Mouse (Mus musculus): ENCODE results near the gene Adora1. TPM values are rescaled to one million over a fixed set of nuclear protein-coding genes. Genes with fewer than 3 reads are reported as not detected.
"Not testable (repeated sequence)": the region's sequence is repeated elsewhere in the genome, so short reads cannot be mapped to it uniquely, and the experiment has no call there.

Gene Adora1
- polyA plus RNA-seq, 1 experiment = 9.1 TPM

GRCm38 (mm10) chr1:134272754-134273250 is 37.6 kb upstream of the Adora1 start:
- Histone ChIP-seq H3K4me3 (replicated peaks; ENCODE audit: extremely low read depth, low read depth, low read length) (no peak overlapping the region), H3K4me1 (ENCODE audit: control insufficient read depth, insufficient read depth, low read length) (0 out of 2 replicates have a peak, but pooled peaks cover 2% of the 10 kb centered on the region)
- no peak for DNase-seq
- TF ChIP-seq CTCF (IDR thresholded peaks at IDR 0.05; ENCODE audit: insufficient read depth, low read length) (no peak), POLR2A (IDR thresholded peaks at IDR 0.05; ENCODE audit: borderline replicate concordance, extremely low read depth, low read depth, low read length) (no peak)
- 64% methylated on average over 5 of the region's 5 CpGs for WGBS

GRCm38 (mm10) chr1:134270026-134270425 is 34.8 kb upstream of the Adora1 start:
- H3K4me1 ChIP-seq (ENCODE audit: control insufficient read depth, insufficient read depth, low read length) = no peaks in the 10 kb centered on the region
- DNase-seq = no peak
- WGBS = 79% methylated on average over 7 of the region's 7 CpGs
- no peak for TF ChIP-seq CTCF (IDR thresholded peaks at IDR 0.05; ENCODE audit: insufficient read depth, low read length)
- no peak for TF ChIP-seq POLR2A (IDR thresholded peaks at IDR 0.05; ENCODE audit: borderline replicate concordance, extremely low read depth, low read depth, low read length)
- H3K4me3 ChIP-seq (replicated peaks; ENCODE audit: extremely low read depth, low read depth, low read length) = no peak overlapping the region

GRCm38 (mm10) chr1:134265797-134266196 is 30.6 kb upstream of the Adora1 start:
- no peak for DNase-seq
- Histone ChIP-seq H3K4me3 (replicated peaks; ENCODE audit: extremely low read depth, low read depth, low read length) (no peak overlapping the region), H3K4me1 (ENCODE audit: control insufficient read depth, insufficient read depth, low read length) (no peaks in the 10 kb centered on the region)
- WGBS = 32% methylated on average over 2 of the region's 2 CpGs
- TF ChIP-seq CTCF (IDR thresholded peaks at IDR 0.05; ENCODE audit: insufficient read depth, low read length) (no peak), POLR2A (IDR thresholded peaks at IDR 0.05; ENCODE audit: borderline replicate concordance, extremely low read depth, low read depth, low read length) (no peak)

GRCm38 (mm10) chr1:134264341-134264740 is 29.1 kb upstream of the Adora1 start:
- Histone ChIP-seq H3K4me3 (replicated peaks; ENCODE audit: extremely low read depth, low read depth, low read length) (no peak overlapping the region), H3K4me1 (ENCODE audit: control insufficient read depth, insufficient read depth, low read length) (no peaks in the 10 kb centered on the region)
- no peak for DNase-seq
- WGBS = 87% methylated on average over 6 of the region's 6 CpGs
- TF ChIP-seq CTCF (IDR thresholded peaks at IDR 0.05; ENCODE audit: insufficient read depth, low read length) (no peak), POLR2A (IDR thresholded peaks at IDR 0.05; ENCODE audit: borderline replicate concordance, extremely low read depth, low read depth, low read length) (no peak)

- not testable (repeated sequence) for H3K4me1 ChIP-seq (ENCODE audit: control insufficient read depth, insufficient read depth, low read length); DNase-seq; H3K4me3 ChIP-seq (replicated peaks; ENCODE audit: extremely low read depth, low read depth, low read length)
- 61% methylated on average over 1 of the region's 1 CpGs for WGBS
Observed at GRCm38 (mm10) chr1:134249681-134250080, 14.4 kb upstream of the Adora1 start.

GRCm38 (mm10) chr1:134246590-134246989 is 11.4 kb upstream of the Adora1 start:
- no peaks in the 10 kb centered on the region for H3K4me1 ChIP-seq (ENCODE audit: control insufficient read depth, insufficient read depth, low read length)
- TF ChIP-seq POLR2A (IDR thresholded peaks at IDR 0.05; ENCODE audit: borderline replicate concordance, extremely low read depth, low read depth, low read length) (no peak), CTCF (IDR thresholded peaks at IDR 0.05; ENCODE audit: insufficient read depth, low read length) (no peak)
- DNase-seq = no peak
- 59% methylated on average over 4 of the region's 4 CpGs for WGBS
- H3K4me3 ChIP-seq (replicated peaks; ENCODE audit: extremely low read depth, low read depth, low read length) = no peak overlapping the region

- H3K4me3 ChIP-seq (replicated peaks; ENCODE audit: extremely low read depth, low read depth, low read length) = no peak overlapping the region
- no peak for DNase-seq
- TF ChIP-seq CTCF (IDR thresholded peaks at IDR 0.05; ENCODE audit: insufficient read depth, low read length) (no peak), POLR2A (IDR thresholded peaks at IDR 0.05; ENCODE audit: borderline replicate concordance, extremely low read depth, low read depth, low read length) (no peak)
- 72% methylated on average over 14 of the region's 14 CpGs for WGBS
- H3K4me1 ChIP-seq (ENCODE audit: control insufficient read depth, insufficient read depth, low read length) = no peaks in the 10 kb centered on the region
Observed at GRCm38 (mm10) chr1:134245004-134245717, 9.9 kb upstream of the Adora1 start.

GRCm38 (mm10) chr1:134243948-134244914 is 9.0 kb upstream of the Adora1 start:
- Histone ChIP-seq H3K4me1 (ENCODE audit: control insufficient read depth, insufficient read depth, low read length) (no peaks in the 10 kb centered on the region), H3K4me3 (replicated peaks; ENCODE audit: extremely low read depth, low read depth, low read length) (no peak overlapping the region)
- TF ChIP-seq POLR2A (IDR thresholded peaks at IDR 0.05; ENCODE audit: borderline replicate concordance, extremely low read depth, low read depth, low read length) (no peak), CTCF (IDR thresholded peaks at IDR 0.05; ENCODE audit: insufficient read depth, low read length) (peak; percentile 75)
- peak; percentile 90 for DNase-seq
- WGBS = 20% methylated on average over 35 of the region's 35 CpGs

GRCm38 (mm10) chr1:134243505-134243904 is 8.3 kb upstream of the Adora1 start:
- DNase-seq = peak; percentile 44
- Histone ChIP-seq H3K4me3 (replicated peaks; ENCODE audit: extremely low read depth, low read depth, low read length) (no peak overlapping the region), H3K4me1 (ENCODE audit: control insufficient read depth, insufficient read depth, low read length) (no peaks in the 10 kb centered on the region)
- TF ChIP-seq CTCF (IDR thresholded peaks at IDR 0.05; ENCODE audit: insufficient read depth, low read length) (no peak), POLR2A (IDR thresholded peaks at IDR 0.05; ENCODE audit: borderline replicate concordance, extremely low read depth, low read depth, low read length) (no peak)
- 61% methylated on average over 6 of the region's 6 CpGs for WGBS
